Mouse (Mus musculus) gastrocnemius, postnatal 36 days (tissue): ENCODE results near the gene Rab44. TPM values are rescaled to one million over a fixed set of nuclear protein-coding genes. Genes with fewer than 3 reads are reported as not detected.

Experiments used
- DNase-seq, 2 experiments: peaks; one replicate each; pipeline ENCODE4 v3.0.0; 2022
- intact Hi-C: fragments of 180-260 bp; cut with DNase I; formaldehyde crosslinking; loops from one replicate; pipeline ENCODE4 v1.15.1; 2025
- total RNA-seq, 2 experiments: library from RNA; stranded (reverse); gene quantifications; 2 replicates each; pipeline ENCODE4 v1.2.3; 2021

Rab44 gene
- total RNA-seq, 2 experiments from 2014 or later, result 0.44 to 0.59 TPM

GRCm38 (mm10) chr17:29186989-29187859 is 73.3 kb downstream of the Rab44 start:
- DNase-seq, result no peak
- intact Hi-C loops, result no loop called here

DNA sequence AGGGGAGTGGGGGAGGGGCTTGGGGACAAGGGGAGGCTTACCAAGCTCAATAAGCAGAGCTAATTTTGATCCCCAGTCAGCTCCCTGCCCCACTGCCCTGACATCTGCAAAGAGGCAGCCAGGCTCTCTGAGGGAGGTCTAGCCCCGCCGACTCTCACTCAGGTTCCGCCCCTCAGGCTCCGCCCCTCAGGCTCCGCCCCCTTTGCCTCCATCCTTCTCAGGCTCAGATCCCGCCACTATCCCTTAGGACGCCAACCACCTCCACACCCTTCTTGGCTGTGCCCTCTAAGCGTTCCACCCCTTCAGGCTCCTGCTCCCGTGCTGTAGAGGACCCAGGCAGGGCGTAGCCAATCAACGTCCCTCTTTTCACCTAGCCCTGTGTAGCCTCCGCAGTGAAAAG is 75.0 kb downstream of the Rab44 start:
- DNase-seq, result no peak
- intact Hi-C loops, result no loop called here

- intact Hi-C loops, result no loop called here
- DNase-seq, result no peak
These were observed 81.6 kb downstream of the Rab44 start for GRCm38 (mm10) chr17:29195579-29195978.

Other genes starting within 250 kb of the Rab44 start
- gene 4930539E08Rik, start 198.8 kb upstream of the Rab44 start, total RNA-seq, result not detected
- gene Pxt1, start 170.3 kb upstream of the Rab44 start, total RNA-seq, result not detected
- 10 to 100 TPM; 32.2 to 36.7 TPM for gene Kctd20, start 162.2 kb upstream of the Rab44 start, total RNA-seq
- 10 to 100 TPM; 23.0 to 26.1 TPM for gene Stk38, start 106.2 kb upstream of the Rab44 start, total RNA-seq
- gene Srsf3, start 81.5 kb upstream of the Rab44 start, total RNA-seq, result 10 to 100 TPM; 32.6 to 42.1 TPM
- gene Cdkn1a, start 23.2 kb upstream of the Rab44 start, total RNA-seq, result 10 to 100 TPM; 17.6 to 27.2 TPM
- gene Cpne5, start 124.0 kb downstream of the Rab44 start, total RNA-seq, result not detected
- 1 to 10 TPM; 5.9 to 6.0 TPM for gene Ppil1, start 150.0 kb downstream of the Rab44 start, total RNA-seq
- 100 to 1,000 TPM; 104 to 106 TPM for gene BC004004, start 154.6 kb downstream of the Rab44 start, total RNA-seq
- 10 to 100 TPM; 16.1 to 29.8 TPM for gene Pi16, start 203.5 kb downstream of the Rab44 start, total RNA-seq
- gene Mtch1, start 233.8 kb downstream of the Rab44 start, total RNA-seq, result 10 to 100 TPM; 85.9 to 95.0 TPM
- gene Fgd2, start 246.8 kb downstream of the Rab44 start, total RNA-seq, result 1 to 10 TPM in 1 of 2 experiments, under 1 TPM in 1; 0.79 to 1.2 TPM